Mouse (Mus musculus): ENCODE measurements around the gene Pex19.
A peak's percentile ranks its signal among the peaks of the same experiment; 100 is the strongest.

Gene Pex19

DNA sequence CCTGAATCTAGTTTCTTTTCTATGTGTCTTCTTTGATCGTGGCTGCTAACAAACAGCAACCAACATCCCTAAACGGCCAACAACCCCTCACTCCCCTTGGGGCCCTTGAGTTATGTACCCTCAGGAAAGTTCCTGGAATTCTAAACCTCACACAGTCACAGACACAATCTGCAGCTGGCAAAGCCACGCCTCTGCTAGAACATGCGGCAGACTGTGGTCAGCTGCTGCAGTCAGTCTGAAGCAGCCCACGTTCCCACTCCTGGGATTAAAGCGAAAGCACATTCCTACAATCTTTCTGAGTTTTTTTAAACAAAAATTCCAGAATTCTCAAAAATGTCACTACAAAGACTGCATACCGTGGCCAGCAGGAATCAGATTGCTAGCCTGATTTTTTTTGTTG lies 7.0 kb downstream of the Pex19 start:
- no peak for DNase-seq (ENCODE audit: low read depth, low spot score)

- DNase-seq (ENCODE audit: low read depth, low spot score): no peak
These were observed 7.5 kb downstream of the Pex19 start for GRCm38 (mm10) chr1:172134072-172134471.

DNA sequence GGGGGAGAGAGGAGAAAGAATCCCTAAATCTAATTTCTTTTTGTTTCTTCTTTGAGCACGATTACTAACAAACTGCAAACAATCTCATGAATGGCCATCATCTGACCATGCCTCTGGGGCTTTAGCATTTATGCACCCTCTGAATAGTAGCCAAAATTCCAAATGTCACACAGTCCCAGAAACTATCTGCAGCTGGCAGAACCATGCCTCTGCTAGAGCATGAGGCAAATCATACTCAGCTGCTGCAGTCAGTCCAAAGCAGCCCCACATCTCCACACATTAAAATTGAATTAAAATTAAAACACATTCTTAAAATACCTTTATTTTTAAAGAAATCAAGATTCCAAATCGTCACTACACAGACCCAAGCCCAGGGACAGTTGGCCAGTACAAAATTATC lies 13.6 kb downstream of the Pex19 start:
- no peak for DNase-seq (ENCODE audit: low read depth, low spot score)

- DNase-seq (ENCODE audit: low read depth, low spot score): no peak
These were observed 14.3 kb downstream of the Pex19 start for GRCm38 (mm10) chr1:172140825-172141224.

- no peak for DNase-seq (ENCODE audit: low read depth, low spot score)
These were observed 15.0 kb downstream of the Pex19 start for GRCm38 (mm10) chr1:172141529-172141928.

- DNase-seq (ENCODE audit: low read depth, low spot score): peak; percentile 79
These were observed 17.0 kb downstream of the Pex19 start for GRCm38 (mm10) chr1:172143570-172143969.

DNA sequence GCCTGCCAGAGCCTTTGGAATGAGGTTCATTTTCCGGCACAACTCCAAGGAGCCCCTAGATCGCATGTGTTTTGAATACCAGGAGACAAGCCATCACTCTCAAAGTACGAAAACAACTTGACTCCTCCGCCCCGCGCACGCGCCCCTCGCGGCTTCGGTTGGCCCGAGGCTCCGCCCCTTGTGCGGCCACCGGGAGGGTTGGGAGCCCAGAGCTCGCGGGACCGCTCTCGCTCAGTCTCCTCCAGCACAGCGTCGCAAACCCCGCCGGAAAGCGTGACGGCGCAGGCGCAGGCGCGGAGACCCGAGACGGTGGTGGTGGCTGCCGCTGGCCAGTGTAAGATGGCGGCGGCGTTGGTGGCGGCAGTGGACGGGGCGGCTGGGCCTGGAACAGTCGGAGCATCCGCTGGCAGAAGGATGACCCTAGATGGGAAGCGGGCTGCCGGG lies 21.3 kb downstream of the Pex19 start, which contains the start of gene Dcaf8:
Dcaf8 (plus strand) TSS at position 250 of the 444 bp plus-strand sequence.
- DNase-seq (ENCODE audit: low read depth, low spot score): peak; percentile 98

DNA sequence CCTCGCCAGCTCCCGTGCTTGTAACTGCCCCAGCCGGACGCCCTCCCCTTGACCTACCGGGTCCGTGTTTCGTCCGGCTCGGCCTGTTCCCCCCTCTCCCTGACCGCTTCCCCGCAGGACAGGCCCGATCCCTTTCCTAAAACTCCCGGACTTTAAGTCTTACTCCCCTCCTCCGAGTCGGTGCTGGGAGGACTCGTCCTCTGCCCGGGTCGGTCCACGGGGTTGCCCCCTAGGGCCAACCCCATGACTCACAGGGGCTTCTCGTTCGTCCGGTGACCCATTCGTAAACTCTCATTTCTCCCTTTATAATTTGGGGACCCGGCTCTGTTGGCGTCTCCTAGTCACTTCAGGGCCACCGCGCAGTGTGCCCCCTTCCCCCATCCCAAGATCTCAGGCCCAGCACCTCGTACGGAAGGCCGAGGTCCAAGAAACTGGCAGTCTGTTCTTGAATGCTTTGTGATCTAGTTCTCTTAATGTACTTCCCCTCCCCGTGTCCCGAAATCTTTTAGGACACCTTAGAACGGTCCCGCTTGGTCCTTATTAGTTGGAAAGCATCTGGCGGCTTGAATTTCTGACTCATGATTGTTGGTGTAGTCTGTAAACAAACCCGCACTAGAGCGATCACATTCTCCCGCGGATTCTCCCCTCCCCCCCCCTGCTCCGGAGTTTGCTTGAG lies 21.9 kb downstream of the Pex19 start:
- peak; percentile 65 for DNase-seq (ENCODE audit: low read depth, low spot score)

DNA sequence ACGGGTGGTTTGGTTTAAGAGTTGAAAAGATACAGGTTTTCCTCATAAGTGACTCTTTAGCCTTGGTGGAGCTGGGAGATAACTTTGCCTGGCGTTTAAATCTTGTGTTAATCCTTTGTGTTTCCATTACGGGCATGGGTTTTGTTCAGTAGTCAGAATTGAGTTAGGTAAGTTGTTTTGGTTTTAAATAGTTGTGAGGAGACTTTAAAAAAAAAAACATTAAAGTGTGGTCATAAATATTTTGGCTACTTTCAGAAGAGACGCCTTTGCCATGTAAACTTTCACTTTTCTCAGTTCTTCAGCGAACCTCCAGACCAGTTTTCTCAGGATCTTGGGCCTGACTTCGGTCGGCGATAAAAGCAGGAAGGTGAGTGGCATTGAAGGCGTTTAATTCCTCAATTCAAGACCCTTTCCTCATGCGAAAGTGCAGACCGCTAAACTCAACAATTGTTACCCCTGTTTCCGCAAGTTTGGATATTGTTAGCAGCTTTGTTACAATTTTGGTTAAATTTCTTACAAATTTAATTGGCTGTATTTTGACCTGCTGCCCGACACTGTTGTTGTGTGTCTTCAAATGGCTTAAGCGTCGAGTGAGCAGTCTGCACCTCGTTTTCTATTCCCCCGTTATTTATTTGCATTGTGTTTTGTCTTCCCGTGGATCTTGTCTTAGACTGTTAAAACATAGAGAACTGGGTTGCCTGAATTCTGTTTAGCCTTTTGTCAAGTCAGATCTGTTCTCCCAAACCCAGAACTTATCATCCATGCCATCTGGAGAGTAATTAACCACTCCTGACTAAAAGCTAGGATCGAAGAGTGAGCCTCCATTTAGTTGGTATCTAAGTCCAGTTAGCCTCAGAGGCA lies 22.6 kb downstream of the Pex19 start:
- no peak for DNase-seq (ENCODE audit: low read depth, low spot score)

DNA sequence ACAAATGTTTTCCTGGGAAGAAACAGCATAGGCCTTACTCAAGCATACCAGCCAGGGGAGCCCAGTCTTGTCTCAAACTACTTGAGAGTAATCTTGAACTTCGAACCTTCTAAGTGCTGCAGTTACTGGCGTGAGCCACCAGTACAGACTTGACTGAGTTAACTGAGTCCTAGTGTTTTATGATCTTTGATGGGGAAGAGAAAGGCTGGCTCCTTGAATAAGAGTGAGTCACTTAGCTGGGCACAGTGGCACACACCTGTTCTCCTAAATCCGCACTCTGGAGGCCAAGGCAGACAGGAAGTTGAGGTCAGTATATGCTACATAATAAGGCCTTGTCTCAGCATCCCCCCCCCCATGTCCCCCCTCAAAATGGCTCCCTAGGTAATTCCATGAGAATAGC lies 28.0 kb downstream of the Pex19 start:
- no peak for DNase-seq (ENCODE audit: low read depth, low spot score)

- no peak for DNase-seq (ENCODE audit: low read depth, low spot score)
These were observed 29.0 kb downstream of the Pex19 start for GRCm38 (mm10) chr1:172155518-172155917.

- no peak for DNase-seq (ENCODE audit: low read depth, low spot score)
These were observed 33.4 kb downstream of the Pex19 start for GRCm38 (mm10) chr1:172159970-172160369.

GRCm38 (mm10) chr1:172160508-172160907 lies 34.0 kb downstream of the Pex19 start:
- no peak for DNase-seq (ENCODE audit: low read depth, low spot score)

DNA sequence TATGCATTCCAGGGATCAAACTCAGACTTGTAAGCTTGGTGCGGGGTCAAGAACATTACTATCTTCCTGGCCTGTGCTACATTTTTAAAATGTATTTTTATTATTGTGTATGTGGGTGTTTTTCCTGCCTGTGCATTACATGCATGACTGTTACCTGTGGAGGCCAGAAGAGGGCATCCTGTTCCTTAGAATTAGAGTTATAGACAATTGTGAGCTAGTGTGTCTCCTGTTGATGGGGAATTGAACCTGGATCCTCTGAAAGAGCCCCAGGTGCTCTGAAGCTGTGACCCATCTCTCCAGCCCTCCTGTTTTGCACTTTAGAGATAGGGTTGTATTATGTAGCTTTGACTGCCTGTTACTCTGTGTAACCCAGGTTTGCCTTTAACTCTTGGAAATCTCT lies 35.5 kb downstream of the Pex19 start:
- DNase-seq (ENCODE audit: low read depth, low spot score): peak; percentile 59

- no peak for DNase-seq (ENCODE audit: low read depth, low spot score)
These were observed 36.4 kb downstream of the Pex19 start for GRCm38 (mm10) chr1:172162959-172163358.

DNA sequence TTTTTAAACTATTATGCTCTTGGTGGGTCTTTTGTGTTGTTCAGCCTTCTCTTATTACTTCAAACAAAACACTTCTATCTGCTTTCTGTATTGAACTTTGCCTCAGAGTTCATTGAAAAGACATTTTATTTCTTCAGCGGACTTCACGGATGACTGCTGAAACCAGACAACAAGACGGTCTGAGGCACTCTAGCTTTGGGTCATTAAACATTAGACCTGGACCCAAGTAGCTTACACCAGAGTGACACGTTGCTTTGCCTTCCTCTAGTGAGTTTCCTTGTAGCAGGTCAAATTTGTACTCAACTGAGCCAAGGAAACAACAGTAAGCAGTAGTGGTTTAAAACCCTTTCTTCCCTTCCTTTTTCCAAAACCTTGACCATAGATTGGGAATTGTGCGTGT lies 41.4 kb downstream of the Pex19 start:
- no peak for DNase-seq (ENCODE audit: low read depth, low spot score)

GRCm38 (mm10) chr1:172169809-172170208 lies 43.3 kb downstream of the Pex19 start:
- DNase-seq (ENCODE audit: low read depth, low spot score): no peak

GRCm38 (mm10) chr1:172172381-172172780 lies 45.8 kb downstream of the Pex19 start:
- DNase-seq (ENCODE audit: low read depth, low spot score): no peak

GRCm38 (mm10) chr1:172173181-172173580 lies 46.6 kb downstream of the Pex19 start:
- DNase-seq (ENCODE audit: low read depth, low spot score): no peak

DNA sequence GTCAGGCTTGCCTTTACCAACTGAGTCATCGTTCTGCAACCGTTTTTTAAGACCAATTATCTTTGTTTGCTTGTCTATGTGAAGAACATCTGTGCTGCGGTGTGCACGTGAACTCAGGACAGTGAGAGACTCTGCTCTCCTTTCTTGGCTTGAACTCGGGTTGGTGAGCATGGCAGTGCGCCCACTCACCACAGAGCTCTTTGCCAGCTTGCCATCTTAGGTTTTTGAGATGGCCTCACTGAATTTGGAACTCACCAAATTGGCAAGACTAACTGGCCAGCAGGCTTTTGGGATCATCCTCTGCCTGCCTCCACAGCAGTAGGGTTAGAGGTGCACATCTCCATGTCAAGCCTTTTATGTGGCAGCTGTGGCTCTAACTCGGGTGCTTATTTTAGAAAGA lies 51.2 kb downstream of the Pex19 start:
- DNase-seq (ENCODE audit: low read depth, low spot score): no peak

DNA sequence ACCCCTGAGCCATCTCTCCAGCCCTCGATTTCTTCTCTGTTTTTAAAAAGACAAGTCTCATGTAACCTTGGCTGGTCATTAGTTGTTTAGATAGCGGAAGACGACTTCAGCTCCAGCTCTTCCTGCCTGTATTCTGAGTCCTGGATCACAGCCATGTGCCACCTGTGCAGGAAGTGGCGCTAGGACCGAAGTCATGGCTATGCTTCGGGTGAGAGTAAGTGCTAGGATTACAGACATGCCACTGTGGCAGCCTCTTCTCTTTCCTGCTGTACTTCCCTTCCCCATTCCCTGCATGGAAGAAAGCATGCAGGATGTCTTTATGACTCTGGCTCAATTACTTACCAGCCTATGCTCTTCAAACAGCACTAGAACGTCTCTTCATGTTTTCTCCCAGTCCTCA lies 52.5 kb downstream of the Pex19 start:
- no peak for DNase-seq (ENCODE audit: low read depth, low spot score)

- no peak for DNase-seq (ENCODE audit: low read depth, low spot score)
These were observed 54.3 kb downstream of the Pex19 start for GRCm38 (mm10) chr1:172180881-172181280.

DNA sequence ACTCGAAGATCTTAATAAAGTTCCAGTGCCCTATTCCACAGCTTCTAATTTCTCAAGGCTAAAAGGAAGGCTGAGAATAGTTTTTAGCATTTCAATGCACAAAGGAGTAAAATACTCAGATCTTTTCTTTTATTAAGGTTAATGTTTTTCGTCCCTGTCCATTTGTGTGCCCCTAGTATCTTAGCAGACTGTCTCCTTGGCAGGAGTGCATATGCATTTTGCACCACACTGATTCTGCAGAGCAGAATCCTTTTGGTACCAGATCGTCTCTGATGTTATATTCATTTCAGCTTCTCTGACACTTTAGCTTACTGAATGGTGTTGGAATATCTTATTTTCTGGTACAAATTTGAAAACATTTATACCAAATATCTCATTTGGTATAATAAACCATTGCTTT lies 55.2 kb downstream of the Pex19 start:
- DNase-seq (ENCODE audit: low read depth, low spot score): no peak

Measured in CD4-positive helper T cell, adult 2 months (primary cell).